Mouse (Mus musculus) B cell, adult 67 days (primary cell): Measurements from ENCODE around the gene Ctsd. TPM values are rescaled to one million over a fixed set of nuclear protein-coding genes. Genes with fewer than 3 reads are reported as not detected.

Experiments
- total RNA-seq, 2 experiments: library from RNA; stranded (reverse); gene quantifications; 4 replicates each; pipeline ENCODE4 v1.2.4; 2023

Ctsd gene
- 10 to 100 TPM; 61.8 to 67.8 TPM for total RNA-seq

DNA sequence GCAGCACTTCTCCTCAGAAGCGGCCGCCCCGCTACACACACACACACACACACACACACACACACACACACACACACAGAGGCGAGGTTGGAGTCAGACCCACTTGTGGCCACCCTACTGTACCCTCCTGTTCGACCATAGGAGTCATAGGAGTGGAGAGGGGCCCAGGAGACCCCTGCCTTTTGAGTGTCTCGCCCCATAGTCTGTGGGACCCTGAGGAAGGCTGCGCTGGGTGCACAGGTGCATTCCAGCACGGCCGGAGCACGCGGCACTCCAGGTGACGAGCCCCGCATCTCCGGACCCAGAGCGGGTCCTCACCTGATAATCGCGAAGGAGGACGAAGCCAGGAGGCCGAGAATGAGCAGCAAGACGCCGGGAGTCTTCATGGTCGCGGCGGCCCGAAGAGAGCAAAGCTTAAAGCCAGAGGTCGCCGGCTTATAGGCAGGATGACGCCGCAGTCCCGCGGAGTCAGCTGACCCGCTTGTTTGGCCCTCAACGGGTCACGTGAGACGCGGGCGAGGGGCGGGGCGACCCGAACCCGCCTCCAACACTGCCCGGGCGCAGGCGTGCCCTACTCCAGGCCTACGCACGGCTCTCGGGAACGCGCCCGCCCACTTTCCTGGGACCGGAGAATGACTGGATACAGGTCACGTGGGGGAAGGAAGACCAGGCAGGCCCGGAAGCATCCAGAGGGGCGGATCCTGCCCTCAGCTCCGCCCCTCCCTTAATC, at the start of gene Ctsd:
TSS of gene Ctsd (minus strand) at position 620 of the 730 bp plus-strand sequence.

DNA sequence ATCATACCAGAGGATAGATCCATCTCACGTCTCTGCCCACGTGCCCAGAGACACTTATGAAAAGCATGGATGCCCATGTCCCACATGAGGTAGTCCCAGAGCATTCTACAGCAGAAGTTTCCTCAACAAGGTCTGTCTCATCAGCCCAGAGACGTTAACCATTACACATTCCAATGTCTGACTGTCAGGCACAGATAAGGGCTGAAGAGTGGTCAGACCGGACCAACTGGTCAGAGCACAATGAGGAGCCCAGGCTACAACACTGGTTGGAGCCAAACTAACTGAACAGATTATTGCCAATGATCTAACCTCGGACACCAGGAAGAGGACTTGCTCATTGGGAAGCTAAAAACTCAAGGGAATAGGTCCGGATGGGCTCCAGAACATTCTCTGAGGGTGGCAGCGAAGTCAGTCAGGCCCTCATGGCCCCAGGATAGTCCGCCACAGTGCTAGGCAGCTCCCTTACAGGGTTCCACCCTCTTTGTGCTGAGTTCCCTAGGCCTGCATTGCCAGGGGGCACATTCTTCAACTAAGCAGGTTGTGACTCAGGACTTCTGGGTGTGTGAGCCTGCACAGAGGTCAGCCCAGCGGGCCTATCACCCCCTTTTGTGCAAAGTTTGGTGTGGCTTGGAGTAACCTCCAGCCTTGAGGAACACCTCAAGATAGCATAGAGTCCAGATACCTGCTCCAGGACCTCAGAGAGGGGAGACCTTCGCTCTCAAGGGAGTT, 46.5 kb upstream of the Ctsd start, which contains the start of gene Syt8:
TSS of gene Syt8 (plus strand) at position 714 of the 729 bp plus-strand sequence.

DNA sequence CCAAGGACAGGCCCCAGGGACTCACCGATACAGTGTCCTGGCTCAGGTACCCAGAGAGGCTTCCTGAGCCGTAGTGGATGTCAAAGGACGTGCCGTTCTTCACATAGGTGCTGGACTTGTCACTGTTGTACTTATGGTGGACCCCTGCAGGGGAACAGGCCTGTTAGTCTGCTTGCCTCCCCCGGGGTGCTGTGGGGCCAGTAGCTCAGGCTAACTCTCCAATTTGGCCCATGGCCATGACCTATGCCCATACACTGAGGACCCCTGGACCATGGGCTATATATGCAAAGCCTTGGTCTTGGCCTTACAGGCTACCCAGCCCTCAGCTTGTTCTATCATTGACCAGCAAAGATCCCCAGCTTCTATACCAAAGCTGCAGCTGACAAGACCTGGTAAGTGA, 5.3 kb downstream of the Ctsd start, which contains the start of gene Gm49369:
TSS of gene Gm49369 (minus strand) at position 101 of the 400 bp plus-strand sequence.

DNA sequence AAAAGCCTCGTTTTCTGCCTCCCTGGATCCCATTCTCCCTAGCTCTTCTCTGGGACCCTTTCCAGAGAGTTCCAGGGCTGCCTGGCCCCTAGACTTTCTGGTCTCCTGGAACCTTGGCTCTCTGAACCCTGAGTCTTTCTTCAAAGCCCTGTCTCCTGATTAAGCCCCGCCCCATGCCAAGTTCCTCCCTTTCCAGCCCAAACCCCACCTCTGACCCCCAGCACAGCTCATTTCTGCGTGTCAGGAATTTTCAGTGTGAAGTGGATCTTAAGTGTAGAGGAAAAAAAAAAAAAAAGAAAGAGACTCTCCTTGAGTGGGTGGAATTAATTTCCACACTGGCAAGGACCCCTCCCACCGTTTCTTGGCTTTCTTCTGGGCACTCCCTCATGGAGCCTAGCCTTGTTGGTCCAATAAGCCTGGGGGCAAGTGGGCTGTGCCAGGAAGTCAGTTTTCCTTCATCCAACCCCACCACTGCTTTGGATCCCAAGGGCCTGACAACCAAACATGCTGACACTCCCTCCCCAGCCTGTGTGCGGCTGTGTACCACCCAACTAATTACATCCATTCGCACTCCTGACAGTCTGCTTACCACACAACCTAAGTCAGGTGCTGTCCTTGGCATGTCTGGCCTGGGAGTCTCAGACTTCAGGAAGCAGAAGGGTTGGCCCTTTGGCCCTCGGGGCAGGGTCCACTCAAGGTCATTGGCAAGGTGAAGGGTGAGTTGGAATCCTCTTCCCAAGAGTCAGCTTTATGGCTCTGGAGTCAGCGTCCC, 14.0 kb downstream of the Ctsd start, which contains the start of gene Ifitm10:
TSS of gene Ifitm10 (minus strand) at position 113 of the 772 bp plus-strand sequence.

Other genes starting within 250 kb of the Ctsd start
- gene Gm45337, start 243.4 kb downstream of the Ctsd start, total RNA-seq = not detected
- gene Gm29735, start 230.9 kb downstream of the Ctsd start, total RNA-seq = not detected
- gene Gm4553, start 222.3 kb downstream of the Ctsd start, total RNA-seq = not detected
- not detected for gene Krtap5-2, start 212.0 kb downstream of the Ctsd start, total RNA-seq
- gene Gm10153, start 197.6 kb downstream of the Ctsd start, total RNA-seq = not detected
- gene Krtap5-3, start 186.7 kb downstream of the Ctsd start, total RNA-seq = not detected
- not detected for gene Gm7579, start 176.2 kb downstream of the Ctsd start, total RNA-seq
- gene Krtap5-5, start 158.1 kb downstream of the Ctsd start, total RNA-seq = not detected
- not detected for gene Gm40460, start 147.0 kb downstream of the Ctsd start, total RNA-seq
- not detected for gene Gm2431, start 129.7 kb downstream of the Ctsd start, total RNA-seq
- not detected for gene Gm4559, start 113.7 kb downstream of the Ctsd start, total RNA-seq
- gene Krtap5-1, start 90.9 kb downstream of the Ctsd start, total RNA-seq = not detected
- not detected for gene Krtap5-4, start 84.5 kb downstream of the Ctsd start, total RNA-seq
- under 1 TPM in 1 of 2 experiments, not detected in 1; 0.70 TPM for gene Ifitm10, start 14.3 kb downstream of the Ctsd start, total RNA-seq
- 1 to 10 TPM in 1 of 2 experiments, not detected in 1; 4.8 TPM for gene Gm49369, start 5.4 kb downstream of the Ctsd start, total RNA-seq
- gene Syt8, start 46.8 kb upstream of the Ctsd start, total RNA-seq = not detected
- gene Tnni2, start 53.8 kb upstream of the Ctsd start, total RNA-seq = 1 to 10 TPM; 3.3 to 7.1 TPM
- gene Lsp1, start 72.8 kb upstream of the Ctsd start, total RNA-seq = 100 to 1,000 TPM; 852 to 856 TPM
- 10 to 100 TPM; 35.7 to 36.8 TPM for gene Tnnt3, start 110.8 kb upstream of the Ctsd start, total RNA-seq
- gene Mrpl23, start 144.6 kb upstream of the Ctsd start, total RNA-seq = 10 to 100 TPM; 12.0 to 12.3 TPM